Mouse (Mus musculus): ENCODE measurements at regions not wholly inside any gene's neighbourhood (a gene's known extent, or its start where the extent isn't known, plus 50 kb on each side); places are given as distances from the start of the nearest gene placed in this dataset.
A peak's percentile ranks its signal among the peaks of the same experiment; 100 is the strongest.

DNA sequence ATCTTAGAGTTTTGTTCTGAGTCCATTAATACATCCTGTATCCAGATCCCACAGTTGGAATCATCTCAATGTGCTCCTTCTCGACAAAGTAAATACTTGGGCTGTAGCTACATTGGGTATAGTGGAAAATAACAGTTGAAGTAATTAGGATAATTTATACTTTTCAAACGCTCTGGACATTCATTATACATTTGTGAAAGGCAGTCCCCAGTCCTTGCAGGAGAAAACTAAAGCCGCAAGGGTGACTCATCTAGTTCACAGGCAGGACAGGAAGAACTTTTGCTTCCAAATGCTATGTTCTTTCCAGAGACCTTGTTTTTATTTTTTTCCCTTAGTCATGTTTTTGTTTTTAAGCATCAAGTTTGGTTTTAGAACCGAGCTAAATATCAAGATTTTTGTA, 218.8 kb downstream of the Gpr37 start:
- intact Hi-C loops (cut with DNase I), result no loop called here

DNA sequence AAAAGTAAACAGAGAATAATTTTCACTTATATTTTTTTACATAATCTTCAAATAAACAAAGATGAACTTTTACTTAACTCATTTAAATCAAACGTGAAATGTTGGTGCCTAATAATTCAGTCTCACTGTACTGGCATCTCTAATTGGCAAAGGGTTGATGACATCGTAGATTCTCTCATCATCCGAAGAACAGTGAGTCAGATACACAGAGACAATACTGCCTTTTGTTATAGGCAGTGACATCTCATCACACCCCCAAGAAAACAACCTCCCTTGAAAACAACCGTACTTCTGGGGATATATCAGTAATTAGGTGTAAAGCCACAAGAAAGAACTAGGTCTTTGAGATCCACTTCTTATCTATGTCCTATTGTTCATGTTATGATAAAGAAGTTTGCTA, 227.5 kb downstream of the Gpr37 start:
- DNase-seq (ENCODE audit: extremely low spot score in 1 of 2, low spot score in 2 of 2), result no peak
- intact Hi-C loops (cut with DNase I), result no loop called here

More for the DNA sequence above, 218.8 kb downstream of the Gpr37 start:
- DNase-seq (ENCODE audit: extremely low spot score in 1 of 2, low spot score in 2 of 2), result no peak

DNA sequence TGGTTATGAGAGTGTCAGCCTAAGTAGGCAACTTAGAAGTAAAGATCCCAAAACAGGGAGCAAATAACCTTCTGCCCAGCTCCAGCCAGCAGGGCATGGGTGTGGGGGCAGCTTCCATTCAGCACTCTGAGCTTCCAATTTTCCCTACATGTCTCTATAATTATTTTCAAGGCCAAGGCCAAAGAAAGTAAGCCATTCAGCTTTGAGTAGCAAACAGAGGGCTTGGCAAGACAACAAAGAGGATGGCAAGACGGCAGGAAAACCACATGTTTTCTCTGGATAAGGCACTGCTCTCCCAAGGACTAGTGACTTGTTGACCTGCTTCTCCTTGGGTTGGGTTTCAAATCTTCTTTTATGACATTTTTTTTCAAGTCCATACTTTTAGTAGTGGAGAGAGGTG, 240.1 kb downstream of the Gpr37 start:
- DNase-seq (ENCODE audit: extremely low spot score in 1 of 2, low spot score in 2 of 2), result no peak
- intact Hi-C loops (cut with DNase I), result no loop called here

DNA sequence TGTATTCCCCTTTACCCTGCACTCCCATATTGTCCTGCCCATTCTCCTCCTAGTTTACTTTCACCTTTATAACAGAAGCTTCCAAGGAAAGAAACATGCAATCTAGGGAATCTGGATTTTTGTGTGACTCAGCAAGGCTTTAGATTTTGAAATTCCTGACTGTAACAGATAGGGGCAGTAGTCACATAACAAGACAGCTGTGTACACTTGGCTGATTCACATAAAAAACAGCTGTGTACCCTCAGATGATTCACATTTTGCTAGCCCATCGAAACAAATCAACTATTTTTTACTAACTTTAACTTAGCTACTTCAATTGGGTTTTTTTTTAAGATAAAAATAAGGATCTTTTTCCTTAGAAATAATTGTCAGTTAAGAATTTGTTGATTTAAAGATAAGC, 240.6 kb downstream of the Gpr37 start:
- intact Hi-C loops (cut with DNase I), result no loop called here
- DNase-seq (ENCODE audit: extremely low spot score in 1 of 2, low spot score in 2 of 2), result no peak

DNA sequence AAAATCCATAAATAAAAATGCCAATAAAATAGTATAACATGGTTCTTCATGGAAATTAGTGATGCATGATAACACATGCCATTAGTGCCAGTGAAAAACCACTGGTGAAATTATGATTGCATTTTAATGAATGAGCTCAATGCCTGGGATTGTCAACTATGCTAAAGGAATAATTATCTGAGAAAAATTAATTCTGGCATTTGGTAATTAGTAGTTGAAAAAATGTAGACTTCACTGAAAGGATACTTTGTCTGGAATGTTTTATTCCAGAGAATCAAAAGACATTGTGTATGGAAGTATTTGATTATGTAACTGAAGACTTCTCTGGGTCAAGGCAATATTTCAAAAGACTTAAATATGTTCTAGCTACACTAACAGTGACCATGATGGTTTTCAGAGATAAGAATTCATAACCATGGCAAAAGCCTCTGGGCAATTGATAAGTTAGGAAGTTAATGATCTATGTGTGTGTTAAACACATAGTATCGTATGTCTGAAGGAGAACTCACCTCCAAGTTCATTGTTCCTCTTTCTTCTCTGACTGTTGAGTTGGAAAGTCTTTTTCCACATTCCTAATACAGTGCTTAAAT, 245.1 kb downstream of the Gpr37 start:
- intact Hi-C loops (cut with DNase I), result no loop called here
- DNase-seq (ENCODE audit: extremely low spot score in 1 of 2, low spot score in 2 of 2), result no peak

DNA sequence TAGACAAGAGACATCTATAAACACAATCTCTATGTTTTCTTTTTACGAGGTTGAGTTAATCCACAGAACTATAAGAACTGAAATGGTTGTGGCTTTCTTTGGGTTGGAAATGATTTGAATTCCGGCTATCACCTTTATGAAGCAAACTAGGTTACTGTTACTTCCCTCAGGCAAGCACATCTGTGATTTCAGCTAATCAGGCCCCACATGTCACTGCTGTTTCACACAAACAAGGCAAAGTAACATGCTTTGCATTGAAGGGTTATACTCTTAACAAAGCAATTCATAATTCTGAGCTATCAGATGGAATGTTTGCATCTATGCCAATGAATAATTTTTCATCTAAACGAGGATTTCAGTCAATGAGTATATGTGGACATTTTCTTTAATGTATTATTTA, 246.4 kb downstream of the Gpr37 start:
- DNase-seq (ENCODE audit: extremely low spot score in 1 of 2, low spot score in 2 of 2), result no peak
- intact Hi-C loops (cut with DNase I), result no loop called here

DNA sequence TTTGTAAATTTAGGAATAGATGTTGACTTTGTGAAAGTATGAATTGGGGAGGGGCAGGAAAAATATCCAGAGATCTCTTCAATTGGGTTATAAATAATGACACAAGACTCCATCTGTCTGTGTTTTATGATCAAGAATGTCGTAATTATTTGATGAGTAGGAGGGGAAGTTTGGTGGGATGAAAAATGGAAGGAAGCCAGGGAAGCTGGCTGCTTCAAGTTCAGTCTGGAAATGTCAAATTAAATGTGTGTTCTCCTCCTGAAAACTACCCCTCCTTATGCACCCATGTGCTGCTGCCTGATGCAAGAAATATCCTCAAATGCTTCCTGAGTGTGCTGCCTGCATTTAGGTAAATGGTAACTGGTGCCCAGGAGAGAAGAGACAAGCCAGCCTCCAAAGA, 246.8 kb downstream of the Gpr37 start:
- intact Hi-C loops (cut with DNase I), result no loop called here
- DNase-seq (ENCODE audit: extremely low spot score in 1 of 2, low spot score in 2 of 2), result peak in 1 of 2 experiments; percentile 5

DNA sequence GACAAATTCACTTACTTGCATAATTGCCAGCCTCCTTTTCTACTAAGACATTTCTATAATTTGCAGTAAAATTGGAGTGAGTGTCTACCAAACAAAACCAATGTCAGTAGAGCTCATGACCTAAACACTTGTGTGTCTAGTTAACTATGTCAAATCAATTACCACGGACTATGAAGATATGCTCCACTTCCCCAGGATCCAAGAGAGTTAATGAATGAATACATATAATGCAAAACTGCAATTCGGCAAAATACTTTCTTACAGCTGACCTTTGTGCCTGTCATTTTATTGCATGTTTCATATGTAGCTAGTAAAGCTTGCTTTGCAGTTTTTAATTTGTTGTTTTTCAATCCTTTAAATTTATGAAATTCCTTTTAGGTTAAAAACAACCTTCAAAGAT, 248.4 kb downstream of the Gpr37 start:
- DNase-seq (ENCODE audit: extremely low spot score in 1 of 2, low spot score in 2 of 2), result no peak
- intact Hi-C loops (cut with DNase I), result no loop called here

DNA sequence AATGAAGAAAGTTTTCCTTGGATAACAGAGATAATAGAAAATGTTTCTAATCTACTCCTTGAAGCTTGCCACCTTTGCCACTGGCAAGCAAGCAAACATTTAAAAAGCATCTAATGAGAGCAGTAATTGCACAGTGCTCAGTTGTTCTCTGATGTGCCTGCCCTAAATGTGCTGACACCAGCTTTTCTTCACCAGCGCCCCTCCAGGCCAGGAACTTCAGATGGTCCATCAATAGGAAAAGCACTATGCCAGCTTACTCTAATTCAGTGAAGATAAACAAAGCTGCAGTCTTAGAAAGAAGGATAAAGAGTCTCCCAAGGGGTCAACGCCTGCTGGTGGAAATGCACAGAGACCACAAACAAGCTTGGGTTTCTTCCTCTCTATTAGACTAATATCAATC, 252.7 kb downstream of the Gpr37 start:
- intact Hi-C loops (cut with DNase I), result no loop called here
- DNase-seq (ENCODE audit: extremely low spot score in 1 of 2, low spot score in 2 of 2), result no peak

DNA sequence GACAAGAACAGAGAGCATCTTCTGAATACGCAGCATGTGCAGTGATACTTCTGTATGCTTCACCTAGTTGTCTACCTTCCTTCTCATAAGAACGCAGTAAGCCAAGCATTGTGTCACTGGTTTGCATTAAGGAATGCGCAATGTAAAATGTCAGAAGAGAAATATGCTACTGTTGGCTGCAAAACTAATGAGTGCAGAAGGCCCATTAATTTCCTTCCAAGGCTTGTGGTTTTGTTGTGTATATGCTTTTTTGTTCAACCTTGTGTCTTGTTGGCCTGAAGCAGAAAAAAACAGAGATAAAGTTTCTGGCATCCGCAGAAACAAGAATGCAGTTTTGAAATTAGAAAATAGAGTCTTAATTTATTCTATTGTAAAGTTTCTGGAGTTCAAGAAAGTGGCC, 261.5 kb downstream of the Gpr37 start:
- DNase-seq (ENCODE audit: extremely low spot score in 1 of 2, low spot score in 2 of 2), result no peak
- intact Hi-C loops (cut with DNase I), result no loop called here

DNA sequence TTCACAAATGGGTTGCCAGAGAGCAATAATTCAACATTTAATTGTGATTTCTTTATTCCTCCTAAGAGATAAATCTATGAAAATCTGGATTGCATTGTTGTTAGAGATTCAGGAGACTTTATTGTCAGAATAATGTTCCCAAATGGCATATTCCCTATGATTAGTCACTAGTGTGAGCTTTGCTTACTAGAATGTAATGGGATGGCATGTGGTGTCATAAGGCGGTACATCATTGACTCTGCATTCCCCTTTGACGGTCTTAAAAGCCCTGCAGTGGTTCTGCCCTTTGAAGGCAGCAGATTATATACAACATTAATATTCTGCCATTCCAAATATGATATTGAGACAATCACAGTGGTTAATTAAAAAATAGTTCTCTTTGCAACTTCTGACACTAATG, 271.7 kb downstream of the Gpr37 start:
- intact Hi-C loops (cut with DNase I), result no loop called here
- no peak for DNase-seq (ENCODE audit: extremely low spot score in 1 of 2, low spot score in 2 of 2)

DNA sequence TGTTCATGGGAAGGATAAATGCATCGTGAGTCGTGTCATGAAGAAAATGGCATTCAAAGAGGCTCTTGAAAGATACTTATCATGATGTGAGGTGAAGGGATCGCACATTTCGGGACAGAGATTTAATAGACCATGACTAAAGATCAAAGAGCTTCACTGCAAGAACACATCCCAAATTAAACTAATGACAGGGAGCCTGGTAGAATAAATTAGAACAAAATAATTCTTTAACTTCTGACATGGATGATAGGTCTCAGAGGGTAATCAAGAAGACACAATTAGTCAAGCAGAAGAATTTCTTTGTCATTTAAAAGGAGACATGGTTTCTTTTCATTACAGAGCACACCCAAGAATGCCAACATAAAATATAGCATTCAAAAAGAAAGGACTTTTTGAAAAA, 300.7 kb downstream of the Gpr37 start:
- intact Hi-C loops (cut with DNase I), result no loop called here
- no peak for DNase-seq (ENCODE audit: extremely low spot score in 1 of 2, low spot score in 2 of 2)

Measured in left cerebral cortex, postnatal 10 days (tissue).